Mouse (Mus musculus) intestine, embryonic 15.5 days (tissue): ENCODE results near the gene Atp8a2. TPM values are rescaled to one million over a fixed set of nuclear protein-coding genes. Genes with fewer than 3 reads are reported as not detected.

Experiments used
- ATAC-seq: fragments of 200-750 bp; cut with Nextera tagmentation; 2 replicates; pipeline ENCODE4 v1.8.0; 2017; ENCODE audit warnings: moderate TSS enrichment, moderate library complexity
- H3K27ac ChIP-seq: fragments of 300-500 bp; sonication (generic); 2 replicates; pipeline ENCODE4 v1.5.1; 2015; ENCODE audit warnings: mild to moderate bottlenecking, inconsistent platforms
- H3K27me3 ChIP-seq: fragments of 300-500 bp; sonication (generic); replicated peaks from 2 replicates; pipeline ENCODE4 v1.6.1; 2015; ENCODE audit warnings: inconsistent platforms
- H3K36me3 ChIP-seq: fragments of 300-500 bp; sonication (generic); 2 replicates; pipeline ENCODE4 v1.6.1; 2015; ENCODE audit warnings: inconsistent platforms
- H3K4me1 ChIP-seq: fragments of 300-500 bp; sonication (generic); replicated peaks from 2 replicates; pipeline ENCODE4 v1.6.1; 2015; ENCODE audit warnings: inconsistent platforms
- H3K4me2 ChIP-seq: fragments of 300-500 bp; sonication (generic); replicated peaks from 2 replicates; pipeline ENCODE4 v1.6.1; 2015; ENCODE audit warnings: mild to moderate bottlenecking, inconsistent platforms
- H3K4me3 ChIP-seq: fragments of 300-500 bp; sonication (generic); replicated peaks from 2 replicates; pipeline ENCODE4 v1.5.1; 2015; ENCODE audit warnings: inconsistent platforms
- H3K9ac ChIP-seq: fragments of 300-500 bp; sonication (generic); 2 replicates; pipeline ENCODE4 v1.6.1; 2015; ENCODE audit warnings: inconsistent platforms
- H3K9me3 ChIP-seq: fragments of 300-500 bp; sonication (generic); 2 replicates; pipeline ENCODE4 v1.6.1; 2016; ENCODE audit warnings: inconsistent platforms
- whole genome bisulfite sequencing: fragments of 180-500 bp; shearing (Covaris S2); methylation state at CpG from one replicate; pipeline ENCODE4 v1.1.7; 2015; 5-methylcytosine and 5-hydroxymethylcytosine counted together
- polyA plus RNA-seq: library from polyadenylated mRNA; unstranded; fragments of >200 nt; fragmentation: Nextera tagmentation; extraction: Ambion mirVana; gene quantifications from 2 replicates; pipeline ENCODE4 v1.2.1, GENCODE M21; 2015

Gene Atp8a2
- polyA plus RNA-seq, 1 experiment from 2014 or later = 7.0 TPM

GRCm38 (mm10) chr14:59759900-59760493, 437.0 kb downstream of the Atp8a2 start:
- Histone ChIP-seq H3K36me3 (no peaks in the 10 kb centered on the region), H3K27ac (peak overlapping the region; percentile 72), H3K4me3 (no peak overlapping the region), H3K27me3 (no peaks in the 10 kb centered on the region), H3K4me2 (peak overlapping the region; percentile 34), H3K4me1 (peaks cover 11% of the 10 kb centered on the region; the same call in 1 of the 2 replicates), H3K9me3 (no peaks in the 10 kb centered on the region), H3K9ac (no peak overlapping the region)
- peak; percentile 96 for ATAC-seq
- 53% methylated on average over 12 of the region's 12 CpGs for WGBS

- Histone ChIP-seq H3K27ac (peak overlapping the region; percentile 72), H3K4me1 (peaks cover 11% of the 10 kb centered on the region; the same call in 1 of the 2 replicates), H3K4me2 (peak overlapping the region; percentile 34), H3K4me3 (no peak overlapping the region), H3K27me3 (no peaks in the 10 kb centered on the region), H3K9ac (no peak overlapping the region), H3K9me3 (no peaks in the 10 kb centered on the region), H3K36me3 (no peaks in the 10 kb centered on the region)
- WGBS = 57% methylated on average over 15 of the region's 15 CpGs
- ATAC-seq = peak; percentile 39
Measured at GRCm38 (mm10) chr14:59759196-59759839, 437.7 kb downstream of the Atp8a2 start.

- no peaks in the 10 kb centered on the region for H3K9me3 ChIP-seq
- no peak overlapping the region for H3K27ac ChIP-seq
- H3K36me3 ChIP-seq = no peaks in the 10 kb centered on the region
- H3K4me2 ChIP-seq = no peak overlapping the region
- WGBS = 86% methylated on average over 3 of the region's 3 CpGs
- no peak overlapping the region for H3K4me3 ChIP-seq
- no peaks in the 10 kb centered on the region for H3K27me3 ChIP-seq
- H3K4me1 ChIP-seq = no peaks in the 10 kb centered on the region
- ATAC-seq = no peak
- H3K9ac ChIP-seq = no peak overlapping the region
Measured at GRCm38 (mm10) chr14:59752401-59752800, 444.6 kb downstream of the Atp8a2 start.

GRCm38 (mm10) chr14:59750005-59750404, 447.0 kb downstream of the Atp8a2 start:
- no peaks in the 10 kb centered on the region for H3K9me3 ChIP-seq
- H3K27ac ChIP-seq = no peak overlapping the region
- H3K9ac ChIP-seq = no peak overlapping the region
- H3K27me3 ChIP-seq = no peaks in the 10 kb centered on the region
- H3K4me1 ChIP-seq = no peaks in the 10 kb centered on the region
- no peaks in the 10 kb centered on the region for H3K36me3 ChIP-seq
- WGBS = 92% methylated on average over 6 of the region's 6 CpGs
- no peak for ATAC-seq
- H3K4me2 ChIP-seq = no peak overlapping the region
- no peak overlapping the region for H3K4me3 ChIP-seq

GRCm38 (mm10) chr14:59745676-59746075, 451.3 kb downstream of the Atp8a2 start:
- Histone ChIP-seq H3K9ac (no peak overlapping the region), H3K4me3 (no peak overlapping the region), H3K9me3 (no peaks in the 10 kb centered on the region), H3K4me2 (no peak overlapping the region), H3K27ac (no peak overlapping the region), H3K27me3 (no peaks in the 10 kb centered on the region), H3K36me3 (no peaks in the 10 kb centered on the region), H3K4me1 (no peaks in the 10 kb centered on the region)
- 65% methylated on average over 4 of the region's 4 CpGs for WGBS
- ATAC-seq = no peak

GRCm38 (mm10) chr14:59741752-59742151, 455.2 kb downstream of the Atp8a2 start:
- Histone ChIP-seq H3K4me1 (no peaks in the 10 kb centered on the region), H3K27me3 (no peaks in the 10 kb centered on the region), H3K36me3 (no peaks in the 10 kb centered on the region), H3K27ac (no peak overlapping the region), H3K4me3 (no peak overlapping the region), H3K9me3 (no peaks in the 10 kb centered on the region), H3K9ac (no peak overlapping the region), H3K4me2 (no peak overlapping the region)
- ATAC-seq = no peak
- 91% methylated on average over 5 of the region's 5 CpGs for WGBS

GRCm38 (mm10) chr14:59739446-59739845, 457.5 kb downstream of the Atp8a2 start:
- WGBS = 50% methylated on average over 6 of the region's 6 CpGs
- no peaks in the 10 kb centered on the region for H3K4me1 ChIP-seq
- H3K9ac ChIP-seq = no peak overlapping the region
- H3K36me3 ChIP-seq = no peaks in the 10 kb centered on the region
- no peaks in the 10 kb centered on the region for H3K9me3 ChIP-seq
- H3K27ac ChIP-seq = no peak overlapping the region
- no peak overlapping the region for H3K4me3 ChIP-seq
- no peak overlapping the region for H3K4me2 ChIP-seq
- ATAC-seq = no peak
- no peaks in the 10 kb centered on the region for H3K27me3 ChIP-seq

- H3K27me3 ChIP-seq = no peaks in the 10 kb centered on the region
- no peak overlapping the region for H3K4me3 ChIP-seq
- WGBS = 80% methylated on average over 8 of the region's 8 CpGs
- ATAC-seq = no peak
- no peaks in the 10 kb centered on the region for H3K36me3 ChIP-seq
- no peaks in the 10 kb centered on the region for H3K9me3 ChIP-seq
- no peak overlapping the region for H3K9ac ChIP-seq
- no peak overlapping the region for H3K27ac ChIP-seq
- H3K4me1 ChIP-seq = no peaks in the 10 kb centered on the region
- no peak overlapping the region for H3K4me2 ChIP-seq
Measured at GRCm38 (mm10) chr14:59737734-59738294, 459.2 kb downstream of the Atp8a2 start.

GRCm38 (mm10) chr14:59736861-59737700, 459.9 kb downstream of the Atp8a2 start:
- H3K4me2 ChIP-seq = no peak overlapping the region
- no peak overlapping the region for H3K27ac ChIP-seq
- H3K27me3 ChIP-seq = no peaks in the 10 kb centered on the region
- no peaks in the 10 kb centered on the region for H3K9me3 ChIP-seq
- H3K9ac ChIP-seq = no peak overlapping the region
- no peaks in the 10 kb centered on the region for H3K4me1 ChIP-seq
- H3K36me3 ChIP-seq = no peaks in the 10 kb centered on the region
- H3K4me3 ChIP-seq = no peak overlapping the region
- WGBS = 81% methylated on average over 9 of the region's 9 CpGs
- no peak for ATAC-seq

GRCm38 (mm10) chr14:59730043-59730390, 467.0 kb downstream of the Atp8a2 start:
- ATAC-seq = peak; percentile 51; the same call in 1 of the 2 replicates
- no peak overlapping the region for H3K4me2 ChIP-seq
- H3K4me1 ChIP-seq = peaks cover 8% of the 10 kb centered on the region; the same call in 1 of the 2 replicates
- H3K9me3 ChIP-seq = no peaks in the 10 kb centered on the region
- 44% methylated on average over 3 of the region's 3 CpGs for WGBS
- H3K36me3 ChIP-seq = no peaks in the 10 kb centered on the region
- no peaks in the 10 kb centered on the region for H3K27me3 ChIP-seq
- no peak overlapping the region for H3K9ac ChIP-seq
- peak overlapping the region; percentile 20; the same call in 1 of the 2 replicates for H3K27ac ChIP-seq
- no peak overlapping the region for H3K4me3 ChIP-seq

GRCm38 (mm10) chr14:59729298-59730042, 467.5 kb downstream of the Atp8a2 start:
- no peaks in the 10 kb centered on the region for H3K36me3 ChIP-seq
- H3K9ac ChIP-seq = no peak overlapping the region
- peaks cover 8% of the 10 kb centered on the region; the same call in 1 of the 2 replicates for H3K4me1 ChIP-seq
- 34% methylated on average over 3 of the region's 3 CpGs for WGBS
- H3K9me3 ChIP-seq = no peaks in the 10 kb centered on the region
- no peak overlapping the region for H3K4me2 ChIP-seq
- H3K27me3 ChIP-seq = no peaks in the 10 kb centered on the region
- peak; percentile 49; the same call in 1 of the 2 replicates for ATAC-seq
- no peak overlapping the region for H3K27ac ChIP-seq
- no peak overlapping the region for H3K4me3 ChIP-seq
